Mouse (Mus musculus) midbrain, embryonic 16.5 days (tissue): ENCODE measurements at regions not wholly inside any gene's neighbourhood (a gene's known extent, or its start where the extent isn't known, plus 50 kb on each side); places are given as distances from the start of the nearest gene placed in this dataset.

Experiments used
- ATAC-seq: fragments of 200-750 bp; cut with Nextera tagmentation; 2 replicates; pipeline ENCODE4 v1.8.0; 2017; ENCODE audit warnings: moderate TSS enrichment
- H3K27ac ChIP-seq: fragments of 300-500 bp; sonication (generic); 2 replicates; pipeline ENCODE4 v1.5.1; 2014; ENCODE audit warnings: mild to moderate bottlenecking, low read length, mixed read lengths
- H3K27me3 ChIP-seq: fragments of 300-500 bp; sonication (generic); 2 replicates; pipeline ENCODE4 v1.6.1; 2014; ENCODE audit warnings: low read depth, low read length, mixed read lengths; ENCODE audit not compliant: control insufficient read depth, insufficient read depth
- H3K36me3 ChIP-seq: fragments of 300-500 bp; sonication (generic); 2 replicates; pipeline ENCODE4 v1.6.1; 2014; ENCODE audit warnings: mild to moderate bottlenecking, low read length, moderate library complexity, mixed read lengths; ENCODE audit not compliant: control insufficient read depth, insufficient read depth
- H3K4me1 ChIP-seq: fragments of 300-500 bp; sonication (generic); 2 replicates; pipeline ENCODE4 v1.6.1; 2014; ENCODE audit warnings: mild to moderate bottlenecking, low read length, mixed read lengths; ENCODE audit not compliant: control insufficient read depth, insufficient read depth
- H3K4me2 ChIP-seq: fragments of 300-500 bp; sonication (generic); 2 replicates; pipeline ENCODE4 v1.6.1; 2014; ENCODE audit warnings: mild to moderate bottlenecking, low read length, mixed read lengths
- H3K4me3 ChIP-seq: fragments of 300-500 bp; sonication (generic); 2 replicates; pipeline ENCODE4 v1.5.1; 2014; ENCODE audit warnings: low read depth, mild to moderate bottlenecking, low read length, moderate library complexity, mixed read lengths
- H3K9ac ChIP-seq: fragments of 300-500 bp; sonication (generic); 2 replicates; pipeline ENCODE4 v1.6.1; 2014; ENCODE audit warnings: low read depth, low read length, mixed read lengths
- H3K9me3 ChIP-seq: fragments of 300-500 bp; sonication (generic); replicated peaks from 2 replicates; pipeline ENCODE4 v1.6.1; 2014; ENCODE audit warnings: mild to moderate bottlenecking, low read length, mixed read lengths; ENCODE audit not compliant: control insufficient read depth, poor library complexity, severe bottlenecking
- WGBS: fragments of 180-500 bp; shearing (Covaris S2); extraction: QIAGEN DNeasy Blood & Tissue Kit; methylation state at CpG from one replicate; pipeline ENCODE4 v1.1.7; 2014; 5-methylcytosine and 5-hydroxymethylcytosine counted together

DNA sequence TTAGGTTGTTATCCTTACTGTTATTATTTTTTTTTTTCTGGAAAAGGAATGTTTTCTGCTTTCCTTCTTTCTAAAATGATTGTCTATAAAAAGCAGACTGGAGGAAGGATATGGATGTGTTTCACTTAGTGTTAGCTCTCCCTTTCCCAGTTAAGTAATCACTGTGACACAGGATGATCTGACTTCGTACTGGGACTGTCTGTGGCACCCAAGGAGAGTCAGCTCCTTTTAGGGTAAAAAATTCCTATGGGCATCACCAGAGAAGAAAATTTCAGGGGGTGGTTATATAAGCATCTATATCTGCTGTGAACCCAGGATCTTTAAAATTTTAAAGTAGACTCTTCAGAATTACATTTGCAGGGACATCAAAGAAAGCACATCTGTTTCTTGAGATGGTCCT, 411.2 kb upstream of the Fbxo33 start:
- H3K4me3 ChIP-seq: no peak overlapping the region
- 56% methylated on average over 1 of the region's 1 CpGs for WGBS
- H3K4me2 ChIP-seq: no peak overlapping the region
- no peaks in the 10 kb centered on the region for H3K4me1 ChIP-seq
- no peak overlapping the region; the same call in 1 of the 2 replicates for H3K27ac ChIP-seq
- ATAC-seq: no peak
- H3K9me3 ChIP-seq: no peaks in the 10 kb centered on the region
- no peaks in the 10 kb centered on the region for H3K27me3 ChIP-seq
- H3K36me3 ChIP-seq: no peaks in the 10 kb centered on the region
- H3K9ac ChIP-seq: no peak overlapping the region

DNA sequence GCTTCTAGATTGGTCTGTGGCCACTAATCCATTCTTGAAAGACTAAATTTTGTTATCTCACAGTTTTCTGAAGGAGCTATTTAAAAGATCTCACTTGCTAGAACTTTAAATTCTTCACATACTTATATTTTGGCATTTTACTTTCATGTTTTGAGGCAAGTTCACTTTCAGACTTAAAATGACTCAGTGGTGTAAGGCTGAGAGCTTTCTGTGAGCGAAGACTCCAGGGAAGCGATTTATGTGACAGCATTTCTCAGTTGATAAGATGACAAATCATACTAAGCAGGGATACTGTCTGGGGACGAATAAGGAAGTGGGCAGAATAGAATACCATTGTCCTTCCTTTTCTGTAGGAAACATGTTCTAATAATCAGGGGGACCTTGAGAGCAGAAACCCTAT, 403.6 kb upstream of the Fbxo33 start:
- no peak overlapping the region for H3K27ac ChIP-seq
- WGBS: 82% methylated on average over 3 of the region's 3 CpGs
- H3K4me1 ChIP-seq: no peaks in the 10 kb centered on the region
- H3K4me3 ChIP-seq: no peak overlapping the region
- H3K9ac ChIP-seq: no peak overlapping the region
- no peaks in the 10 kb centered on the region for H3K27me3 ChIP-seq
- H3K36me3 ChIP-seq: no peaks in the 10 kb centered on the region
- H3K4me2 ChIP-seq: no peak overlapping the region
- no peaks in the 10 kb centered on the region for H3K9me3 ChIP-seq
- ATAC-seq: no peak

DNA sequence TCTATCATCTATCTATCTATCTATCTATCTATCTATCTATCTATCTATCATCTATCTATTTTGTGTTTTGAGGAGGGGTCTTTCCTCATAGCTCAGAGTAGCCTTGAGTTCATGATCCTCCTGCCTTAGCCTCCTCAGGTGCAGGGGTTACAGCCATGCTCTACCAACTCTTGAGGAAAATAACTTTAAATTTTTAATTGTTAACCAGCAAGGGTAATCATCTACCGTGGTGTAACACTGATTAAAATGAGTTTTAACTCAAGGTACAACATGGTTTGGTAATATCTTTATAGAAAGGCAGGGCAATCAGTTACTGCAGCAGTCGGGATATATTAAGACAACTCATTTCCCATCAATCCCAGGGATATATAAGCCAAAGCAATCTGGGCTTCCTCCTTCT, 401.6 kb upstream of the Fbxo33 start:
- Histone ChIP-seq H3K4me3 (no peak overlapping the region), H3K9ac (no peak overlapping the region), H3K4me2 (no peak overlapping the region), H3K4me1 (no peaks in the 10 kb centered on the region), H3K36me3 (no peaks in the 10 kb centered on the region), H3K27ac (no peak overlapping the region), H3K27me3 (no peaks in the 10 kb centered on the region), H3K9me3 (no peaks in the 10 kb centered on the region)
- WGBS: 78% methylated on average over 2 of the region's 2 CpGs
- no peak for ATAC-seq

DNA sequence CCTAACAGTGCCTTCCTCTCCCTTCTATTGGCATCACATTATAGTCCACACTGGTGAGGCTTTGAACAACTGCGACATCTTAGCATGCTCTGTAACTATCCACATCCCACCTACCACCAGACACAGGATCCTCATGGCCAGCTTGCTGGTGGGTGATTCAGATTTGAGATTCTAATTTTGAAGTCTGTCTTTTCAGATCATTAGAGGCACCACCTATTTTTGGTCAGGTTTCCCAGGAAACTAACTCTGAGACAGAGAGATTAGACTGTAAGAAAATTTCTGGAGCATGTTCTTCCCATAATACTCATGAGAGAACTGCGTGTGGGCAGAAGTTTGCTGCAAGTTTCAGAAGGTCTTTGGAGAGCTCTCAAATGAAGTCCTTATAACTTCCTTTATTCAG, 400.8 kb upstream of the Fbxo33 start:
- Histone ChIP-seq H3K9me3 (no peaks in the 10 kb centered on the region), H3K4me1 (no peaks in the 10 kb centered on the region)
- WGBS: 88% methylated on average over 2 of the region's 2 CpGs

DNA sequence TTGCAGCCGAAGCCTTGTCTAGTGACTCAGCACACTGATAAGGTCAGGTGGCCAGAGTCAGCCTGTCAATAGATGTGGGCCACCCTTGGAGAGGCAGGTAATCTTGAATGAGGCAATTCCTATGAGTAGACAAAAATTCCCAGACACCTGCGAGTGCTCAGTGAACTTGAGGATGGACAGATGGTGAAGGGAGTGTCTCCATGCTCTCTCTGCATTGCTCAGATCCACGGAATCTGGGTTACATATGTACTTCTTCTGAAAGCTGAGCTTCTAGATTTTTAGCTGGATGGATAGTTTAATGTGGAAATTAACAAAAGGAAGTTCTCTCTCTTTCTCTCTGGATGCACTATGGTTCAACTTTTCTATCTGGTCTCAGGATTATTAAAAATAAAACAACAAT, 396.6 kb upstream of the Fbxo33 start:
- no peak overlapping the region for H3K27ac ChIP-seq
- no peak for ATAC-seq
- no peak overlapping the region for H3K4me3 ChIP-seq
- no peaks in the 10 kb centered on the region for H3K36me3 ChIP-seq
- no peaks in the 10 kb centered on the region for H3K27me3 ChIP-seq
- no peak overlapping the region for H3K4me2 ChIP-seq
- WGBS: 76% methylated on average over 3 of the region's 3 CpGs
- no peaks in the 10 kb centered on the region for H3K4me1 ChIP-seq
- H3K9ac ChIP-seq: no peak overlapping the region
- no peaks in the 10 kb centered on the region for H3K9me3 ChIP-seq

More for the DNA sequence above, 400.8 kb upstream of the Fbxo33 start:
- Histone ChIP-seq H3K9ac (no peak overlapping the region), H3K27me3 (no peaks in the 10 kb centered on the region), H3K36me3 (no peaks in the 10 kb centered on the region), H3K27ac (no peak overlapping the region), H3K4me2 (no peak overlapping the region), H3K4me3 (no peak overlapping the region)
- ATAC-seq: no peak

DNA sequence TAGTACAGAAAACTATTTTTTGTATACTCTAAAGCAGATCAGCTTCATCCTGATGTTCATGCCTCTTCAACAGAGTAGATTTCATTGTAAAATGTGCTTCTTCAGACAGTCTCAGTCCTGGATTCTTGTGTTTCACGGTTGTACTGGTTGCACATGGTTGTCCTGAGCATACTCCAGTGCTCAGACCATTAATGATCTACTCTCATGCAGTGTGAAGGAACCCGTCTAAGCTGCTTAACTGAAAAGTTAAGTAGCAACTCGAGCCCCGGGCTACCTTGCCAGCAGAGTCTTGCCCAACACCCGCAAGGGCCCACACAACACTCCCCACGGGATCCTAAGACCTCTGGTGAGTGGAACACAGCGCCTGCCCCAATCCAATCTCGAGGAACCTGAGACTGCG, 380.3 kb upstream of the Fbxo33 start:
- Histone ChIP-seq H3K4me2 (no peak overlapping the region), H3K27me3 (no peaks in the 10 kb centered on the region), H3K4me1 (no peaks in the 10 kb centered on the region), H3K27ac (no peak overlapping the region), H3K4me3 (no peak overlapping the region), H3K9ac (no peak overlapping the region), H3K9me3 (no peaks in the 10 kb centered on the region), H3K36me3 (no peaks in the 10 kb centered on the region)
- no peak for ATAC-seq
- 90% methylated on average over 9 of the region's 9 CpGs for WGBS

DNA sequence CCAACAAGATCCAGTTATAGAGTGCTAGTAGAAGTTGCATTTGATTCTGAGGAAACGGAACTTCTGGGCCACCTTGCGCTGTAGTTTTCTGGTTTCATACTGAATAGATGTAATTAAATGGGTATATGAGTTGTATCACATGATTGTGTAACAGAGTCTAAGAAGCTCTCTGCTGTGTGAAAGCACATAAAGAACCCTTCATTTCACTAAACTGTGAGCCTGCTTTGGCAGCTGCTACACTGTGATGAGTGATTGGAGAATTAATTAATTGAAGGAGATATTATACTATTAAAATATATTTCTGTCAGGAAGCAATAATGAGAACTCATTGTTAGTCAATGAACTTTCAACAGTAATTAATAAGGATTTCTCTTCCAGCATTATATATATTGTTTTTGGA, 369.8 kb upstream of the Fbxo33 start:
- Histone ChIP-seq H3K27me3 (no peaks in the 10 kb centered on the region), H3K4me3 (no peak overlapping the region), H3K36me3 (no peaks in the 10 kb centered on the region), H3K9me3 (no peaks in the 10 kb centered on the region), H3K4me2 (no peak overlapping the region), H3K27ac (no peak overlapping the region), H3K4me1 (no peaks in the 10 kb centered on the region), H3K9ac (no peak overlapping the region)
- ATAC-seq: no peak
- 100% methylated on average over 2 of the region's 2 CpGs for WGBS

DNA sequence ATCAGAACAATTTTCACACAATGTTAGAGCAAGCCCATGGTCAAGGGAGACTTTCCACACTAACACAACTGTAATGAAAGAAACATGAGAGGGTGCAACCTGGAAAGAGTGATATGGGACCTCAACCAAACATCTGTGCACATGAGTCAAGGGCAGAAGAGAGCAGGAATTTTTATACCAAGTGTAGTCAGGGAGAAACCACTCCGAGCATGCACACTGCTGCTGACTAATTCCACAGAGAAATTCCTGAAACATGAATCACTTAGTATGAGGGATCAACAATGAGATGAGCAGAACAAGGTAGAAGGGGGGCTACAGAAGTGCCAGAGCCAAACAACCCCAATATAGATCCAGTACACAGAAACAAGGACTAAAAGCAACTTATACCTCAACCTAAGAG, 363.1 kb upstream of the Fbxo33 start:
- no peak overlapping the region for H3K4me3 ChIP-seq
- no peaks in the 10 kb centered on the region for H3K27me3 ChIP-seq
- no peak overlapping the region for H3K27ac ChIP-seq
- no peak overlapping the region for H3K4me2 ChIP-seq
- no peaks in the 10 kb centered on the region for H3K4me1 ChIP-seq
- H3K9me3 ChIP-seq: no peaks in the 10 kb centered on the region
- H3K9ac ChIP-seq: no peak overlapping the region
- no peaks in the 10 kb centered on the region for H3K36me3 ChIP-seq
- ATAC-seq: no peak
- 85% methylated on average over 1 of the region's 1 CpGs for WGBS

DNA sequence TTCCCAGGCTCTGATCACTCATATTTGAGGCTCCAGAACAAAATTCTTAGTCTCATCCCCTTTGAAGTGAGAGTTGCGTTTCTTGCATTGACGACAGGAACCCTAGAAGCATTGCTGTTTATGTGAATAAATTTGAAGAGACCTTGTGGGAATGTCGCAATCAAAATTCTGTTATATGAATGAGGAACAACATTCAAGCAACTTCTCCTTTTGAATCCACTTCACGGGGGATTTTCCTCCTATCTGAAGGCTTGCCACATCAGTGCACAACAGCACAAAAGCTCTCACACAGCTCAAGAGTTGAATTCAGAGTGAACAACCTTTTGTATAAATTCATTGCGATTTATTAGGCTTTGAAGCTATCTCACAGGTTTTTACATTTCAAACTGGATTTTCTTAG, 360.2 kb upstream of the Fbxo33 start:
- ATAC-seq: no peak
- Histone ChIP-seq H3K9ac (no peak overlapping the region), H3K9me3 (no peaks in the 10 kb centered on the region), H3K4me1 (no peaks in the 10 kb centered on the region), H3K27me3 (no peaks in the 10 kb centered on the region), H3K36me3 (no peaks in the 10 kb centered on the region), H3K4me2 (no peak overlapping the region), H3K27ac (no peak overlapping the region), H3K4me3 (no peak overlapping the region)
- WGBS: 40% methylated on average over 5 of the region's 5 CpGs

DNA sequence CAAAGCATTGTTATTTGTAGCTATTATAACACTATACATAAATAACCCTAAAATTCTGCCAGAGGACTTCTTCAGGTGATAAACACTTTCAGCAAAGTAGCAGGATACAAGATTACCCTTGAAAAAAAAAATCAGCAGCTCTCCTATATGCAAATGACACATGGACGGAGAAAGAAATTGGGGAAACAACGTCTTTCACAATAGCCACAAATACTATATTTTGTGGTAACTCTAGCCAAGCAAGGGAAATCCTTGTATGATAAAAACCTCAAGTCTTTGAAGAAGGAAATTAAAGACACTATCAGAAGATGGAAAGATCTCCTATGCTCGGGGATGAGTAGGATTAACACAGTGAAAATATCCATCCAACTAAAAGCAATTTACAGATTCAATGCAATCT, 344.4 kb upstream of the Fbxo33 start:
- no peaks in the 10 kb centered on the region for H3K36me3 ChIP-seq
- no peak for ATAC-seq
- WGBS: 89% methylated on average over 3 of the region's 3 CpGs
- no peaks in the 10 kb centered on the region for H3K9me3 ChIP-seq
- H3K4me2 ChIP-seq: no peak overlapping the region
- no peaks in the 10 kb centered on the region for H3K27me3 ChIP-seq
- H3K27ac ChIP-seq: no peak overlapping the region
- H3K4me3 ChIP-seq: no peak overlapping the region
- no peaks in the 10 kb centered on the region for H3K4me1 ChIP-seq
- H3K9ac ChIP-seq: no peak overlapping the region
